Mouse (Mus musculus): Measurements from ENCODE around the gene Rsph3b.
"Not testable (repeated sequence)": the region's sequence is repeated elsewhere in the genome, so short reads cannot be mapped to it uniquely, and the experiment has no call there.

- not testable (repeated sequence) for TF ChIP-seq CTCF, POLR2A (IDR thresholded peaks at IDR 0.05; ENCODE audit: extremely low read depth, insufficient read depth, low read length)
Observed at GRCm38 (mm10) chr17:6947637-6947983, 872 bp downstream of the Rsph3b start.
